Mouse (Mus musculus) erythroid progenitor cell, adult 5-6 weeks (primary cell): ENCODE measurements around the gene Lysmd2. TPM values are rescaled to one million over a fixed set of nuclear protein-coding genes. Genes with fewer than 3 reads are reported as not detected.
"Not testable (repeated sequence)": the region's sequence is repeated elsewhere in the genome, so short reads cannot be mapped to it uniquely, and the experiment has no call there.

Source experiments
- ATAC-seq: replicated peaks from 2 replicates; pipeline ENCODE4 v1.8.0; 2016; ENCODE audit warnings: moderate number of reproducible peaks, mild to moderate bottlenecking, moderate TSS enrichment, inconsistent platforms; ENCODE audit not compliant: poor library complexity, low FRiP score, severe bottlenecking
- total RNA-seq, 2 experiments: library from RNA; stranded (forward) in 1 of 2; stranded (reverse) in 1 of 2; fragments of 150-400 nt in 1 of 2; fragments of 186-747, 209-891 nt in 1 of 2; gene quantifications; 2 replicates each; pipeline versions ENCODE4 v1.2.3 to v1.2.4; 2015 to 2017; ENCODE audit warnings: low replicate concordance in 2 of 2

Lysmd2 gene
- total RNA-seq, 2 experiments from 2014 or later, result not detected

DNA sequence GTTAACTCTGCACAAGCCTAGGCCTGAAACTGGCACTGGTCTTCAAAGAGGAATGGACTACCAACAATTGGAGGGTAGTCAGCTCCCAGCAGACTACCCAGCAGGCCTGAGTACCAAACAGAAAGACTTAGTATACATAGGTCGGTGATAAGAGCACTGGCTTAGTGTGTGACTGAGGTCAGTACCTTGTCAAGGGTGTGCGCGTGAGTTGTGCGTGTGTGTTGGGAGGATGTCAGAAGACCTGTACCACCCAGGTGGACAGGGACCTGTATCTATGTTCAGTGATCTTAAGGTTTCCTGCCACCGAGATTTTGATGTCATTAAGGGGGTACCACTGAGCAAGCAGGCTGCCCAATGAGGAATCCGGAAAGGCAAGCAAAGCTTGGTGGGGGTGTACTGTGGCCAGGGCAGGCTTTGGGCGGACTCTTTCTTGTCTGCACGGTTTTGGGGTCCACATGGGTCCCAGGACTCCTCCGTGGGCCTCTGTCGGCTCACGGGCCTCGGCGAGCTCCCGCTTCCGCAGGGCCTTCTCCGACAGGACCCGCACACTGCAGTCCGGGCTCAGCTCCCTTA is 472 bp upstream of the Lysmd2 start:
- ATAC-seq, result no peak

DNA sequence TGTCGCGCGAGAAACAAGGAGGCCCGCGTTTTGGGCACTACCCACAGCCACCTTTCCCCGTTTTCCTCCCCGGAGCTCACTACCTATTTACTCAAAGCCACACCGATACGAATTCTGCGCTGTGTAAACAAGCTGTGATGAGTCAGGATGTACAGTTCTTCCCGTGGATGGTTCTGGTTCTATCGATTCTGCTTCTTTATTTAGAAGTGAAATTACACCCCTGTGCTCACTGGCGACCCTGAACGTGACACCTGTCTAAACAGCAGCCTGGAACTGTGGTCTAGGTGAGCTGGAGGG is 715 bp downstream of the Lysmd2 start:
- ATAC-seq, result no peak

DNA sequence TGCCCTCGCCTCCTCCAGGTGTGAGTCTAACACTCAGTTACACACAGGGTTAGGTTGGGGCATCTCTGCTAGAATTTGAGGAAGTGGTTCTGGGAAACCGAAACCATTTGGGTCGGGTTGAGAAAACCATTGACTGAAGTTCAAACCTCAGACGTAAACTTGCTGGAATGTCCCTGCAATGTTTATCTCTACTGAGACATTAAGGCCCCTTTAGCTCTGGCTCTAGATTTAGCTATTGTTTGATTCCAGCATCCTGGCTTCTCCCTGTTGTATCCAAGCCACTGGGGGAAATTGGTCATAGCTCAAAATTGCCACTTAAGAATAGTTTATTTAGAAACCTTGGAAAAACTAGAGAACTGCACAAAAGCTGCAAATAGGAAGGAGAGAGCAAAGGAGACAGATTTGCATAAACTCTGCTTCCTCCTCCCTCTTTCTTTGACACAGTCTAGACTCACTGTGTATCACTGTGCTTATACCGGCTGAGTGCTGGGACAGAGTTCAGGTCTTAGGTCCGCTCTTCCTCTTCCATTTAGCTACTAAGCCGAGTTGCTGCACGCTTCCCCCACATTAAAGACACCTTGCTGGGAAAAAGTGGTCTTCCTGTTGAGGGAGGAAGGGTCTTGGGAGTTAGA is 5.4 kb downstream of the Lysmd2 start:
- ATAC-seq, result no peak

DNA sequence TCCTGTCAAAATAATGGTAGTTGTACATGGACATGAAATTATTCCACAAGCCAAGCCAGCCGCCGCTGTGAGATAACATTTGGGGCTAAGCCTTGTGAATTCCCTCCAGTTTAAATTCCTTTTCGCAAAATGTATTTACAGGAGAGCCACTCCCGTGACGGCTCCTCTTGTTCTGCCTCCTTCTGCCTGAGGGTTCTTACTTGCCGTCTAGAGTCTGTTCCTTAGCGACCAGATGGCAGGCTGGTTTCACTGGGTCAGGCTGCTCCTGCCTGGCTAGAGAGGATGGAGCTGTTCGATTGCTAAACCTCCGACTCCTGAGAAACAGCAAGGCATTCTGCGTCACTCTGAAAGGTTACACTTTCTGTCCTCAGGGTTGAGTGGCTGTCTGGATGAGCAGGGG is 6.6 kb downstream of the Lysmd2 start:
- ATAC-seq, result no peak

DNA sequence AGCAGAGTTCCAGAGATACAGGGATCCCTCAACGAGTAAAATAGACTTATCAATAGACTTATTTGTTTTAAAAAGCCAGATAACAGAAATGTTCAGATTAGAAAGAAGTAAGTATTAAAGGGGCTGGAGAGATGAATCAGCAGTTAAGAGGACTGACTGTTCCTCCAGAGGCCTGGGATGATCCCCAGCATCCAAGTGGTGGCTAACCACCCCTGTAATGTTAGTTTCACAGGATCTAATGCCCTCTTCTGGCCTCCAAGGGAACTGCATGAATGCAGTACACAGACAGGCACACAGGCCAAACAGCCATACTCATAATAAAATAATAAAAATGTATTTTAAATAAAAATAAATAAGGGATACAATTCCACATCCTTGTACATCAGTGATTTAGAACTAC is 7.4 kb downstream of the Lysmd2 start:
- no peak for ATAC-seq

DNA sequence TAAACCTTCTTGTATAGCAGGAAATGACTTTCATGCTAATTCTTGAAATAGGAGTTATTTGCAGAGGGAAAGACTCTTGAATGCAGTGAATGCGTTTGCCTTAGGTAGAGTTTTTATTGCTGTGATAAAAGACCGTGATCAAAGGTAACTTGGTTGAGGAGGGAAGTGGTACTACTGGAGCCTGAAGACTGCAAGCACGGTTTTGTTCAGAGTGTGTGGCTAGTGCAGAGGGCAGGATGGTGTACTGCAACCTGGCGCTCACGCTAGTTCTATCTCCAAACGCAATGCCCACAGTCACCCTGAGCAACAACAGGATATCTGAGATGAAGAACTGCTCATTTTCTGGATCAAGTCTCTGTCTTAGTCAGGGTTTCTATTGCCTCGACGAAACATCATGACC is 8.1 kb downstream of the Lysmd2 start:
- ATAC-seq, result no peak

DNA sequence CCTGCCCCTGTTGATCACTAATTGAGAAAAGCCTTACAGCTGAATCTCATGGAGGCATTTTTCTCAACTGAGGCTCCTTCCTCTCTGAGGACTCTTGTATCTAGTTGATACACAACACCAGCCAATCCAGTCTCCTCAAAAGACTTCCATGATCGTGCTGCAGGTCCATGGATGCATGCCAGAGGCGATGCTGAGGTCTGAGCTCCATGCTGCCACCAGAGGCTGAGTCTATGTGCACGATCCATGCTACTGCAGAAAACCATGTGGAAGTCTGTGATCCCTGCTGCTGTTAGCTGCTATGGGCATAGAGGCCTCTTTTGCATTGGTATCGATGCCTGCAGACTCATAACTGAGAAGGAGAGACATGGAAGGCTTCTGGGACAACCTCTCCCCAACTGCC is 8.7 kb downstream of the Lysmd2 start:
- ATAC-seq, result no peak

DNA sequence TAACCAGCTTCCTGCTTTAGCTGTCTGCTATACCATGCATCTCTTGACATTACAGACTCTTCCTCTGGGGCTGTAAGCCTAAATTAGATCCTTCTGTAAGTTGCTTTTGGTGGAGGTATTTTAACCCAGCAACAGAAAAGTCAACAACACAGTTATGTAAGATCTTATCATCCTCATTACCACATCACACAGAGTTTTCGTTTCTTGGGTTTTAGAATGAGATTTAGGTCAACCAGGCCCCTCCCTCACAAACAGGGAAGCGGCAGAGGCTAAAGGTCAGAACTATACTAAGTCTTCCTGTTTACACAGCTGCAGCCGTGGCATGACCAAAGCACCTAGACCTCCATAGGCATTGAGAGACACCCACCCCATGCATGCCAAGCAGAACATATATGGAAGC is 19.9 kb downstream of the Lysmd2 start:
- ATAC-seq, result no peak

DNA sequence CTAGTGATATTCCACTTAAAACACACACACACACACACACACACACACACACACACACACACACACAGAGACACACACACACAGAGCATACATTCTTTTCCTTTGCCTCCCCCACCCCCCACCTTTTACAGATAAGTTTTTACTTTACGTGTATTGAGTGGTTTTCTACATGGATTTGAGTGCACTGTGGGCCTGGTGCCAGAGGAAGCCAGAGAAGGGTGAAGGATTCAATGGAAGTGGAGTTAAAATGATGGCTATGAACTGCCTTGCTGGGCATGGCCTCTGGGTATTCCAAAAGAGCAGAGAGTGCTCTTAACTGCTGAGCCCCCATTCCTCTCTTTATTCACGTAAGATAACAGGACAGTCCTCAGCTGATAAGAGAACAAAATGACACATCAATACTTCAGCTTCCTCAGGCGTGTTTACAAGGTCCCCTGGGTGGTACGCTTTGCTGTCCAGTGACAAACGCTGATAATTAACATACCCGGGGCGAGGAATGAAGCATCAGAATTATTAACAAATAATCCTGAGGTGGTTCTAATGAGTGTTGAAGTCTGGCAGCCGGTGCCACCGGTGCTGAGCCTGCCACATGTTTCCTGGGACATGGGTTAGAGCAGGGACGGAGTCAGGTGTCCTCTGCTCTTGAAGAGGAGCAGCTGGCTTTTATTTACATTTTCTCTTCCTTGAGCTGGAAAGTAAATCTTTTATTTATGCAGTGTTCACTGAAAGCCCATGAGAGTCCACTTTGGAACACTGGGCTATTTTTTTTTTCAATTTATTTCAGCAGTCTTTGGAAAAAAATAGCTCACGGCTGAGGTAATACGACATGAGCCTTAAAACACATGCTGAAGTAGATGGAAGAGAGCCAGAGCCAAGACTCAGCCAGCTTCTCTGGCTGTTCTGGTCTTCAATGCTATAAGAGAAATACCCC is 28.7 kb downstream of the Lysmd2 start:
- no peak for ATAC-seq

DNA sequence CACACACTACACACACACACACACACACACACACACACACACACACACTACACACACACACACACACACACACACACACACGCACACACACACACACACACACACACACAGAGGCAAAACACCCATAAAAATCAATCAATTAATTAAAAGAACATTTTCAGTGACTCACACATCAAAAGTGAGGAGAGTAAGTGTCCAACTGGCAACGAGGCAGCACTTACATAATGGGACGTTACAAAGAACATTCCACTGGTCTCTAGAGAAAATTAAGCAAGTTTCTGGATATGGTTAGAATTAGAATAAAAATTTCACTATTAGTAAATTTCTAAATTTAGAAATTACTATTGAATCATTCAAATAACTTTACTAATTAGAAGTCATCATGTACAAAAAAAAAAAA is 30.9 kb downstream of the Lysmd2 start:
- not testable (repeated sequence) for ATAC-seq

DNA sequence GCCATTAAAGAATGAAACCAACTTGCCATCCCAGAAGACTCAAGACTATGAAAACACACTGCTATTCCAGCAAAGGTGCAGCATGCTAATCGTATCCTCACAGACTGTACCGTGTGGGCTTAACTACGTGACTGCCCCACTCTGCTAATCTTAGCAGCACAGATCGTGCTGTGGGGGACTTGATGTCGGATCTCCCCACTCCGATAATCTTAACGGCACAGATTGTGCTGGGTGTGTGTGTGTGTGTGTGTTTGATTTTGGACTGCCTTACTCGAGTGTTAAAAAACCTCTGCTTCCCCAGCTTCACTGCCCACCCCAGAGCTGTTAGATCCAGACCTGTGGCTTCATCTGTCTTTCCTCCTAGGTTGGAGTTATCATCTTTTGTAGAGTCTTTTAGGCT is 35.4 kb downstream of the Lysmd2 start:
- ATAC-seq, result no peak

DNA sequence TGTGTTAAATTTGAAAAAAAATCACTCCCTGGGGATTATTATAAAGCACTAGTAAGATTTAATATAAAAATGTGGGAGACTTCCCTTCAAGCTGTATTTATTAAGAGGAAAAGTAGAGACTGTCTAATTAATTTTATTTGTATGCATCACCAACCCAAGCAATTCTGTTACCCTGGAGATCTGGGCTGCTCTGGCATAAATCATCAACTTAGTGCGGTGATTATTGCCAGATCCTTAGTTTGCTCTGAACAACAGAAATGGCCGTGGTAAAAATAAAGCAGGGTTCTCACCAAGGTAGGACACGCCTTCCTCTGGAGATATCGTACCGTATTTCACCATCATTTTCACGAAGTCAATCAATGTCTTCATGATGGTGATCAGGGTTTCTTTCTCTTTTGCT is 39.8 kb downstream of the Lysmd2 start:
- ATAC-seq, result no peak

DNA sequence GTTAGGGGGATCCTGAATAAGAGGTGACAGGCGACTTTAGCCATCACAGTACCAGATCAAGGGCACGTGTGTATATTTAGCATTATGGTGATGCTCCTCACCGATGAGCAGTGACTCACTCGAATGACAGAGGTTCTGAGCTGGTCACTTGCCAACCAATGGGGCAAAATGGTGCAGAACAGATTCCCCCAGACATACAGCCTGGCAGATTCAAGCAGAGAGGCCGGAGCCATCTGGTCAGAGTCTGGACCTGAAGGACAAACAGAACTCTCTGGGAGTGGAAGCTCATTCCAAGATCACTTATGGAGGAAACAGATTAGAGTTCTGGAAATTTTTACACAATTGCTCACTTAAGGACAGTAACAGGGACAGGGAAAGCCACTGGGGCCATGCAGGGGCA is 41.1 kb downstream of the Lysmd2 start:
- no peak for ATAC-seq

DNA sequence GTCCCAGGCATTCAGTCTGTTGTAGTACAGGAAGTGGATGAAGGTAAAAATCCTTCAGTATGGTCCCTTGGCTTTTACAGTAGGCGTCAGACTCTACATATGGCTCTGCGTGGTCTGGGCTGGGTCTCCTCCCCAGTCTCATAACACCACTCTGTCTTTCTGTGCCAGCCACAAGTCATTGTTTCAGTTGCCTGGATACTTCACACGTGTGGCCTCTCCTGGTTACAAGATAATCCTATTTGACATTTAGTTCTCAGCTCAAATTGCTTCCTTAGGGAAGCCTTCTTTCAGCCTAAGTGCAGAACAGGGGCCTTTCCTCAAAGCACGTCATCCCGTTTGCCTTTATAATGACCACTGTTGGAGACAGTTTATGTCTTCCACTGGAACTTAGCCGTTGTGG is 47.2 kb downstream of the Lysmd2 start:
- ATAC-seq, result no peak

DNA sequence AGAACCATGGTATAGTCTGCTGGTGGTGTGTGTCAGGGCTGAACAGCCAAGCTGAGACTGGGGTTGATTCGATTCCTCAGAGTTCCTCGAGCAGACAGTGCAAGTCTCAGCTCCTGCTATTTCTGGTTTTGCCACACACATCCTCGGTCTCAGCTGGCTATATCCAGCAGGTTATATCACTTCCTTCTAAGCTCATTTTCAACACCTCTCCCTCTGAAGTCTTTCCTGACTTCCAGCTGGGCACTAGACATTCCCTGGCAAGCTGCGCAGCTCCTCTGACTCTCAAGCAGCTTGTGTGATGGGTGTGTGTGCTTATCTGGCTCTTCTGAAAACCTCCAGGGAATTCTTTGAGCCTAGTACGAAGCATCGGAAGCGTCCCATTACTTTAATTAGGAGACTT is 50.7 kb downstream of the Lysmd2 start:
- no peak for ATAC-seq

DNA sequence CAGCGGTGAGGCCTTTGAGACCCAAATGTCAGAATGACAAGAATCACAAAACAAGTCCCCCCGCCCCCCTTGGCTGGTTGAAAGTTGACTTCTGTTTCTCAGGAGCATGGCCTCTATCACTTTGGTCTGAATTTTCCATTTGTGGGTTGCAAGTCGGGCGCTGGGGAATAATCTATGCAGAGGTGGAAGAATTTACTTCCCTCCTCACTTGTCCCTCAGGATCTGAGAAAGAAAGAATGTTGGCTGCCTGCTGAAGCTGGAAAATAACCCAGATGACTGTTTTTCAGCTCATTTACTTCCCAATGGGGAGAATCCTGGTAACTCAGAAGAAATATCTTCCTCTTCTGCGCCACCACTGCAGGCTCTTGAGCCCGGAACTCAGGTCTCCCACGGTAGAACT is 52.8 kb downstream of the Lysmd2 start:
- ATAC-seq, result no peak

DNA sequence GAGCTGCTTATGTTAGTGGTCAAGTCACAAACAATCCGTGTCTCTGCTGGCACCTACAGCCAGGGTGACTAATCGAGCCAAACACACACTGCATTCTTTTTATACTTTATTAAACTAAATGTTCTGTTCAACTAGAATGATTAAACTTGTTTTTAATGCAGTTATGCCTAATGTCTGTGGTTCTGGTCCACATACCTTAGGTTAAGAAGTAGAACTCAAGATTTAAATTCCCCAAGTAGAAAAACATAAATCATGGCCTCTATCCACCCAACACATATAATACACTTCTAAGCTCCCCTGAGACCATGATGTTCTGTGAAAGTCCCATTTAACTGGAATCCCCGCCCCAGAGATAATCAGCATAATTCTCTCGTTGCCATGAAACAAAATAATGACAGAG is 54.1 kb downstream of the Lysmd2 start:
- no peak for ATAC-seq

DNA sequence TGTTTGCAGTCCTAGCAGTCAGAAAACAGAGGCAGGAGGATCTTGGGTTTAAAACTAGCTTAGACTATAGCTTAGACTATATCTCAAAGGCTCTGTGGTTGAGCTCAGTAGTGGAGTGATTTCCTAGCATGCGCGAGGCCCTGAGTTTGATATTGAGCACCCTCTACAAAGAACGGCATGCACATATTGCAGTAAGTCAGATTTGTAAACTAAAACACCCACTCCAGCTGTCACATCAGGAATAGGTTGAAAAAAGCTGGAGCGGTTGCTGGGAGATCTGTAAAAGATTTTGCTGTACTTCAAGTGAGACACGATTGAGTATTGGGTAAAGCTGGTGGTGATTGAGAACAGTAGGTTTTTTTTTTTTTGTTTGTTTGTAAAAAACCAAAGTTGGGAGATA is 55.1 kb downstream of the Lysmd2 start:
- ATAC-seq, result no peak

DNA sequence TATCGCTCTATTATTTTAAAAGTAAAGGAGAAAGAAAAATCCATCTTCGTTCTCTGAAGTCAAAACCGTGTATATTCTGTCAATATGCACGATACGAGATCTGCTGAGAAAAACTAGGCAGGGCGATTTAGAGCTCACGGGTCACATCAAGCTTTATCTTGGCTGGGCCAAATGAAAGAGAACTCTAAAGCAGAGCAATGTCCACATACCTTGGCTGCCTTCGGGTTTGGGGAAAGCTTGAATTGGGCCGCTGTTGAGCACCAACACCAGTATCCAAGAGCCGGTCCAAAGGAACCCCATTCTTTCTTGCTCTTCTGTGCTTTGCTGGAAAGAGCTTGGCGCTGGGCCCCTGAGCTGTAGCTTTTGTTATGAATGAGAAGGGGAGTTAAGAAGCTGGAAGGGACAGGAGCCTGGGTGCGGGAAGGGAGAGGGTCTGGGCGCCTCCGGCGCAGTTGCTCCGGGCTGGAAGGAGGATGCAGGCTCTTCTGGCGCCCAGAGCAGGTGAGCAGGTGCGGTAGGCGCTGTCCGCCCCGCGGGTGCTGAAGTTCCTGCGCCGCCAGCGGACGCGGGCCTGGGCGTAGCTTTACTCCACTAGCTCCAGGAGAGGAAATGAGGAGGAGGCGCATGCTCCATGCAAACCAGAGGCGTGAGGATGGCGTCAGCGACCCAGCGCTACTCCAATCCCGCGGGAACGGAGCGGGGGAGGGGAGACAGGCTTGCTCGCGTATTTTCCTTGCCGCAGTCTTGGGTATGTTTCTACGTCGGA is 58.1 kb downstream of the Lysmd2 start, which contains the start of gene Scg3:
TSS of gene Scg3 (minus strand) at position 631 of the 766 bp plus-strand sequence.
- ATAC-seq, result no peak

DNA sequence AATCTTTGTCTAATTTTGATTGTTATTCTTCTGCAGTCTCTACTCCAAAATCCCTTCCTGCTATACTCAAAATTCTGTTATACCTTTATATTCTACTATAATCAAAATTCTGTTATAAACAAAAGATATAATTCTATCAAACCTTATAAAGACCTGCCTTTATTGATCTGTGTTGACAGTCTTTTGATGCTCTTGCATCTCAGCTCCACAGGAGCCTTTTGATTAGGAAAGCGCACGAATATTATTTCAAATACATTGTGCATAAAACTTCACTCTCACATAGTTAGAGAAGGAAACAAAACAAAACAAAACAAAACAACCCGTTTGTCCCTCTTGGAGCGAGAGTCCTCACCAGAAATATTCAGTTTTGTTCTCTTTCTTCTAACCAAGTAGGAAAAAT is 58.8 kb downstream of the Lysmd2 start:
- no peak for ATAC-seq

DNA sequence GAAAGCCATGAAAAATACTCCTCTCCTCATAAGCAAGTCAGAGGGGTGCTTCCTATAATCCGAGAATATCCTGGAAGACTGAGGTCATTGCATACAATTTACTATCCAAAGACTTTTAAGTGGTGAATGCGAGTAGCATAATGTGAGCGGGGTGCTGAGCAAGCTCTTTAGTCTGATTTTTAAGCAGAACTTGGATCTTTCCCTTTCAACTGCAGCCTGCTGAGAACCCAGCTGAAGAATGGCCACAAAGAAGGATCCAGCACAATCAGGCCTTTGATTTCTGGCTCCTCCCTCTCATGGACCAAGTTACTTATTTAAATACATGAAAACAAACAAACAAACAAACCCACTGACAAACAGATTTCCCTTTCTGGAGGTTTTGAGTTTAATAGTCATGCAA is 59.2 kb downstream of the Lysmd2 start:
- no peak for ATAC-seq
